Comparison of ENCODE assay signal across 8 mouse cellular contexts in genomic region chr11:80153857-80154495, GRCm38 (mm10). TPM values are rescaled to one million over a fixed set of nuclear protein-coding genes. Genes with fewer than 3 reads are reported as not detected.
DNase-seq lines count a peak whose midpoint lies in the region; ATAC-seq and TF ChIP-seq lines count a peak whose summit lies in the region.

Gene Adap2 (plus strand): TSS chr11:80154105.

- 2% methylated on average over 47 of the region's 47 CpGs for WGBS in embryonic facial prominence, embryonic 11.5 days
- 1% methylated on average over 46 of the region's 47 CpGs for WGBS in intestine, postnatal 0 days
- WGBS in midbrain, embryonic 10.5 days, result 3% methylated on average over 47 of the region's 47 CpGs

- H3K9me3 ChIP-seq in embryonic facial prominence, embryonic 11.5 days (replicated peaks; ENCODE audit: control insufficient read depth, low read length), result no peaks in the 10 kb centered on the region
- H3K9me3 ChIP-seq in intestine, postnatal 0 days (ENCODE audit: control insufficient read depth), result no peaks in the 10 kb centered on the region
- no peaks in the 10 kb centered on the region for H3K9me3 ChIP-seq in midbrain, embryonic 10.5 days (replicated peaks)

- no peaks in the 10 kb centered on the region for H3K4me1 ChIP-seq in embryonic facial prominence, embryonic 11.5 days (ENCODE audit: control insufficient read depth, insufficient read depth, low read length)
- no peaks in the 10 kb centered on the region; the same call in 1 of the 2 replicates for H3K4me1 ChIP-seq in intestine, postnatal 0 days (replicated peaks; ENCODE audit: control insufficient read depth, insufficient read depth, low read length)
- peaks cover 12% of the 10 kb centered on the region for H3K4me1 ChIP-seq in midbrain, embryonic 10.5 days

- peak; percentile 48; the same call in 1 of the 2 replicates for ATAC-seq in embryonic facial prominence, embryonic 11.5 days (replicated peaks; ENCODE audit: insufficient number of reproducible peaks, low FRiP score, low TSS enrichment, low read depth)
- ATAC-seq in granulocyte monocyte progenitor cell, adult 5-6 weeks (replicated peaks; ENCODE audit: poor library complexity, severe bottlenecking), result peak; percentile 79
- peak; percentile 91 for ATAC-seq in intestine, postnatal 0 days

- no peak within 1 kb of the TSS for H3K27ac ChIP-seq in embryonic facial prominence, embryonic 11.5 days (replicated peaks; ENCODE audit: low read depth, low read length)
- peak within 1 kb of the TSS; percentile 64; the same call in 1 of the 2 replicates for H3K27ac ChIP-seq in intestine, postnatal 0 days (ENCODE audit: low read depth, low read length)
- H3K27ac ChIP-seq in midbrain, embryonic 10.5 days (replicated peaks), result peak within 1 kb of the TSS; percentile 25; the same call in 1 of the 2 replicates

- peak within 1 kb of the TSS; percentile 47 for H3K4me3 ChIP-seq in embryonic facial prominence, embryonic 11.5 days (ENCODE audit: low read depth, low read length)
- peak within 1 kb of the TSS; percentile 71 for H3K4me3 ChIP-seq in intestine, postnatal 0 days (ENCODE audit: low read depth, low read length)
- H3K4me3 ChIP-seq in midbrain, embryonic 10.5 days, result peak within 1 kb of the TSS; percentile 65

- H3K4me2 ChIP-seq in embryonic facial prominence, embryonic 11.5 days (ENCODE audit: low read depth, low read length), result peak within 1 kb of the TSS; percentile 65
- peak within 1 kb of the TSS; percentile 91 for H3K4me2 ChIP-seq in intestine, postnatal 0 days (replicated peaks; ENCODE audit: low read depth)

- intact Hi-C loops in left cerebral cortex, postnatal 4 days (cut with DNase I), result no loop called here

- TF ChIP-seq CTCF in intestine, postnatal 0 days (IDR thresholded peaks at IDR 0.05; ENCODE audit: low read depth), result peak; percentile 26; the same call in 1 of the 2 replicates

- peak; percentile 97 for DNase-seq in adrenal gland, postnatal 36 days
- peak; percentile 74 for DNase-seq in embryonic facial prominence, embryonic 11.5 days (ENCODE audit: low spot score)
- DNase-seq in left cerebral cortex, postnatal 4 days, result peak; percentile 72
- peak; percentile 82 for DNase-seq in midbrain, embryonic 10.5 days (ENCODE audit: low spot score)
- peak; percentile 36 to 50 for DNase-seq in right cerebral cortex, postnatal 36 days (ENCODE audit: low spot score in 2 of 2)
- DNase-seq in urinary bladder, postnatal 4 days (ENCODE audit: low spot score in 2 of 2), result peak; percentile 82 to 90

- H3K9ac ChIP-seq in embryonic facial prominence, embryonic 11.5 days (replicated peaks; ENCODE audit: low read length), result peak within 1 kb of the TSS; percentile 52
- peak within 1 kb of the TSS; percentile 74 for H3K9ac ChIP-seq in intestine, postnatal 0 days (ENCODE audit: low read depth, low read length)

- peaks cover 22% of the 10 kb centered on the region for H3K27me3 ChIP-seq in embryonic facial prominence, embryonic 11.5 days (ENCODE audit: control insufficient read depth, insufficient read depth, low read length)
- 0 out of 2 replicates have a peak, but pooled peaks cover 2% of the 10 kb centered on the region for H3K27me3 ChIP-seq in intestine, postnatal 0 days (replicated peaks; ENCODE audit: control insufficient read depth, insufficient read depth, low read length)
- H3K27me3 ChIP-seq in midbrain, embryonic 10.5 days (ENCODE audit: low read depth, poor library complexity, severe bottlenecking), result peaks cover 65% of the 10 kb centered on the region

- no peaks in the 10 kb centered on the region for H3K36me3 ChIP-seq in embryonic facial prominence, embryonic 11.5 days (replicated peaks; ENCODE audit: control insufficient read depth, insufficient read depth, low read depth, low read length)
- H3K36me3 ChIP-seq in intestine, postnatal 0 days (ENCODE audit: control insufficient read depth, insufficient read depth), result no peaks in the 10 kb centered on the region
- no peaks in the 10 kb centered on the region for H3K36me3 ChIP-seq in midbrain, embryonic 10.5 days

RNA-seq across cellular contexts. Expression of gene Adap2, which starts in this region (rescaled TPM):
- total RNA-seq in adrenal gland, postnatal 36 days (2021), result 10 to 100 TPM in 1 of 2 experiments, 1 to 10 TPM in 1; 9.6 to 10.3 TPM
- polyA plus RNA-seq in embryonic facial prominence, embryonic 11.5 days (2014; fragmentation: Nextera tagmentation; extraction: Ambion mirVana), result 0.60 and 0.88 TPM in 2 replicates
- not detected in 2 replicates for total RNA-seq in granulocyte monocyte progenitor cell, adult 5-6 weeks (2014; fragmentation: Nextera tagmentation)
- total RNA-seq in granulocyte monocyte progenitor cell, adult 5-6 weeks (2017), result not detected in 2 replicates
- 11.7 and 11.9 TPM in 2 replicates for polyA plus RNA-seq in intestine, postnatal 0 days (2015; fragmentation: Nextera tagmentation; extraction: Ambion mirVana)
- 1 to 10 TPM; 3.0 to 5.0 TPM for total RNA-seq in left cerebral cortex, postnatal 4 days (2021)
- polyA plus RNA-seq in midbrain, embryonic 10.5 days (2016; fragmentation: Nextera tagmentation; extraction: Ambion mirVana), result 0.77 and 1.9 TPM in 2 replicates

Comparison
In these comparisons a context has a peak if more than half of its experiments do, and no peak if none do; other contexts are left out.
1. RNA of gene Adap2 (total RNA-seq): 9.6 to 10.3 TPM in adrenal gland, postnatal 36 days and 3.0 to 5.0 TPM in left cerebral cortex, postnatal 4 days; not detected in granulocyte monocyte progenitor cell, adult 5-6 weeks; every median in the first group is over 4 times any median in the second.
2. Peak in DNase-seq, ATAC-seq, H3K4me3 ChIP-seq, H3K9ac ChIP-seq and H3K4me2 ChIP-seq in embryonic facial prominence, embryonic 11.5 days; RNA of the gene not detected or under 1 TPM.
3. Peak in ATAC-seq in granulocyte monocyte progenitor cell, adult 5-6 weeks; RNA of the gene not detected or under 1 TPM.
4. DNase-seq: peak in every context shown above with its lines; median percentile 97 in adrenal gland, postnatal 36 days; 86 in urinary bladder, postnatal 4 days; 82 in midbrain, embryonic 10.5 days; 74 in embryonic facial prominence, embryonic 11.5 days; 72 in left cerebral cortex, postnatal 4 days; 43 in right cerebral cortex, postnatal 36 days.
5. Peak in every context shown above with its lines, with median percentiles within 50 percentile points of each other: ATAC-seq and H3K4me3 ChIP-seq.